Comparison of ENCODE assay signal across 8 mouse cellular contexts in genomic region chr13:98768329-98768728, GRCm38 (mm10). TPM values are rescaled to one million over a fixed set of nuclear protein-coding genes. Genes with fewer than 3 reads are reported as not detected.
DNase-seq lines count a peak whose midpoint lies in the region; TF ChIP-seq lines count a peak whose summit lies in the region.

No protein-coding gene starts in this region.

- H3K27me3 ChIP-seq in kidney, adult 2 months (replicated peaks; ENCODE audit: control insufficient read depth, insufficient read depth, low read length), result no peaks in the 10 kb centered on the region

- peak; percentile 17 for DNase-seq in right cerebral cortex, adult 18-20 months
- no peak for DNase-seq in right cerebral cortex, adult 2 months (ENCODE audit: low spot score in 2 of 2)
- DNase-seq in cerebellum, postnatal 36 days, result peak; percentile 65 to 74
- peak; percentile 78 to 79 for DNase-seq in heart, adult 18-20 months
- DNase-seq in kidney, adult 2 months, result peak; percentile 83
- peak; percentile 73 for DNase-seq in lung, postnatal 10 days
- DNase-seq in testis, postnatal 14 days (ENCODE audit: low spot score), result peak; percentile 39
- DNase-seq in frontal cortex, postnatal 25 days (ENCODE audit: low spot score in 2 of 2), result no peak

- 24% methylated on average over 4 of the region's 4 CpGs for WGBS in kidney, adult 2 months

- no peaks in the 10 kb centered on the region for H3K4me1 ChIP-seq in kidney, adult 2 months (ENCODE audit: control insufficient read depth, insufficient read depth, low read length)

- TF ChIP-seq POLR2A in kidney, adult 2 months (IDR thresholded peaks at IDR 0.05; ENCODE audit: low read depth, low read length), result no peak

- H3K27ac ChIP-seq in kidney, adult 2 months (ENCODE audit: insufficient read depth, low read depth, low read length), result no peak overlapping the region

- TF ChIP-seq CTCF in kidney, adult 2 months (conservative IDR thresholded peaks at IDR 0.05; ENCODE audit: insufficient read depth, insufficient read length, low read depth, low read length), result no peak

- no peaks in the 10 kb centered on the region for H3K36me3 ChIP-seq in kidney, adult 2 months (ENCODE audit: control insufficient read depth, insufficient read depth, low read length)

- no peak overlapping the region for H3K4me3 ChIP-seq in kidney, adult 2 months (ENCODE audit: insufficient read depth, low read depth, low read length)

RNA-seq across cellular contexts. Expression of gene Fcho2, which starts 46.9 kb away (rescaled TPM):
- 10 to 100 TPM; 27.7 to 38.3 TPM for total RNA-seq in heart, adult 18-20 months (2021)
- polyA plus RNA-seq in kidney, adult 2 months (2012; rRNA removed), result 17.5 and 17.8 TPM in 2 replicates

Comparison
In these comparisons a context has a peak if more than half of its experiments do, and no peak if none do; other contexts are left out.
1. DNase-seq: peak in right cerebral cortex, adult 18-20 months (single experiment), cerebellum, postnatal 36 days (2 of 2), heart, adult 18-20 months (2 of 2), kidney, adult 2 months (single experiment), lung, postnatal 10 days (single experiment) and testis, postnatal 14 days (single experiment); none in right cerebral cortex, adult 2 months (0 of 2) and frontal cortex, postnatal 25 days (0 of 2).